Mouse (Mus musculus): Measurements from ENCODE around the gene Tprg.

The Tprg gene

GRCm38 (mm10) chr16:25333279-25334219 lies 46.9 kb downstream of the Tprg start:
- DNase-seq (ENCODE audit: low spot score in 2 of 2), result no peak

GRCm38 (mm10) chr16:25335058-25335703 lies 48.6 kb downstream of the Tprg start:
- DNase-seq (ENCODE audit: low spot score in 2 of 2), result no peak

GRCm38 (mm10) chr16:25349626-25350025 lies 63.0 kb downstream of the Tprg start:
- DNase-seq (ENCODE audit: low spot score in 2 of 2), result peak; percentile 26 to 61

- no peak for DNase-seq (ENCODE audit: low spot score in 2 of 2)
Measured at GRCm38 (mm10) chr16:25367834-25368233, 81.2 kb downstream of the Tprg start.

GRCm38 (mm10) chr16:25369984-25370412 lies 83.4 kb downstream of the Tprg start:
- no peak for DNase-seq (ENCODE audit: low spot score in 2 of 2)

GRCm38 (mm10) chr16:25374121-25374520 lies 87.5 kb downstream of the Tprg start:
- no peak for DNase-seq (ENCODE audit: low spot score in 2 of 2)

- DNase-seq (ENCODE audit: low spot score in 2 of 2), result peak in 1 of 2 experiments; percentile 20
Measured at GRCm38 (mm10) chr16:25374775-25375174, 88.2 kb downstream of the Tprg start.

- DNase-seq (ENCODE audit: low spot score in 2 of 2), result peak; percentile 44 to 76
Measured at GRCm38 (mm10) chr16:25376720-25377373, 90.2 kb downstream of the Tprg start.

- DNase-seq (ENCODE audit: low spot score in 2 of 2), result no peak
Measured at GRCm38 (mm10) chr16:25377695-25378094, 91.1 kb downstream of the Tprg start.

GRCm38 (mm10) chr16:25385498-25386192 lies 99.0 kb downstream of the Tprg start:
- DNase-seq (ENCODE audit: low spot score in 2 of 2), result no peak

GRCm38 (mm10) chr16:25394676-25395075 lies 108.1 kb downstream of the Tprg start:
- DNase-seq (ENCODE audit: low spot score in 2 of 2), result no peak

- DNase-seq (ENCODE audit: low spot score in 2 of 2), result no peak
Measured at GRCm38 (mm10) chr16:25404156-25404555, 117.5 kb downstream of the Tprg start.

GRCm38 (mm10) chr16:25407204-25407886 lies 120.7 kb downstream of the Tprg start:
- no peak for DNase-seq (ENCODE audit: low spot score in 2 of 2)

GRCm38 (mm10) chr16:25408032-25408431 lies 121.4 kb downstream of the Tprg start:
- DNase-seq (ENCODE audit: low spot score in 2 of 2), result no peak

GRCm38 (mm10) chr16:25411307-25411706 lies 124.7 kb downstream of the Tprg start:
- no peak for DNase-seq (ENCODE audit: low spot score in 2 of 2)

GRCm38 (mm10) chr16:25413885-25414284 lies 127.3 kb downstream of the Tprg start:
- no peak for DNase-seq (ENCODE audit: low spot score in 2 of 2)

- no peak for DNase-seq (ENCODE audit: low spot score in 2 of 2)
Measured at GRCm38 (mm10) chr16:25415186-25415585, 128.6 kb downstream of the Tprg start.

- DNase-seq (ENCODE audit: low spot score in 2 of 2), result no peak
Measured at GRCm38 (mm10) chr16:25417875-25418630, 131.4 kb downstream of the Tprg start.

- DNase-seq (ENCODE audit: low spot score in 2 of 2), result no peak
Measured at GRCm38 (mm10) chr16:25422997-25423396, 136.4 kb downstream of the Tprg start.

- no peak for DNase-seq (ENCODE audit: low spot score in 2 of 2)
Measured at GRCm38 (mm10) chr16:25424001-25424400, 137.4 kb downstream of the Tprg start.
